Mouse (Mus musculus) intestine, embryonic 16.5 days (tissue): ENCODE results near the gene Tex2. TPM values are rescaled to one million over a fixed set of nuclear protein-coding genes. Genes with fewer than 3 reads are reported as not detected.
A peak's percentile ranks its signal among the peaks of the same experiment; 100 is the strongest.

Experiments used
- ATAC-seq: fragments of 200-750 bp; cut with Nextera tagmentation; 2 replicates; pipeline ENCODE4 v1.8.0; 2017; ENCODE audit warnings: moderate TSS enrichment, moderate library complexity
- H3K27ac ChIP-seq: fragments of 300-500 bp; sonication (generic); 2 replicates; pipeline ENCODE4 v1.5.1; 2014; ENCODE audit warnings: mild to moderate bottlenecking, low read length
- H3K27me3 ChIP-seq: fragments of 300-500 bp; sonication (generic); replicated peaks from 2 replicates; pipeline ENCODE4 v1.6.1; 2014; ENCODE audit warnings: low read length, control low read depth, mixed read lengths; ENCODE audit not compliant: control insufficient read depth, insufficient read depth
- H3K36me3 ChIP-seq: fragments of 300-500 bp; sonication (generic); 2 replicates; pipeline ENCODE4 v1.6.1; 2014; ENCODE audit warnings: low read length, control low read depth; ENCODE audit not compliant: control insufficient read depth, insufficient read depth
- H3K4me1 ChIP-seq: fragments of 300-500 bp; sonication (generic); 2 replicates; pipeline ENCODE4 v1.6.1; 2014; ENCODE audit warnings: low read length, control low read depth, mixed read lengths; ENCODE audit not compliant: control insufficient read depth, insufficient read depth
- H3K4me2 ChIP-seq: fragments of 300-500 bp; sonication (generic); 2 replicates; pipeline ENCODE4 v1.6.1; 2014; ENCODE audit warnings: low read depth, low read length, control low read depth
- H3K4me3 ChIP-seq: fragments of 300-500 bp; sonication (generic); 2 replicates; pipeline ENCODE4 v1.5.1; 2014; ENCODE audit warnings: mild to moderate bottlenecking, low read length
- H3K9ac ChIP-seq: fragments of 300-500 bp; sonication (generic); 2 replicates; pipeline ENCODE4 v1.6.1; 2014; ENCODE audit warnings: low read depth, low read length
- H3K9me3 ChIP-seq: fragments of 300-500 bp; sonication (generic); 2 replicates; pipeline ENCODE4 v1.6.1; 2016; ENCODE audit warnings: low read length, control low read depth; ENCODE audit not compliant: control insufficient read depth
- WGBS: fragments of 180-500 bp; shearing (Covaris S2); extraction: QIAGEN DNeasy Blood & Tissue Kit; methylation state at CpG from one replicate; pipeline ENCODE4 v1.1.7; 2014; 5-methylcytosine and 5-hydroxymethylcytosine counted together
- polyA plus RNA-seq: library from polyadenylated mRNA; unstranded; fragments of >200 nt; fragmentation: Nextera tagmentation; extraction: Ambion mirVana; gene quantifications from 2 replicates; pipeline ENCODE4 v1.2.1, GENCODE M21; 2015

The Tex2 gene
- polyA plus RNA-seq, 1 experiment from 2014 or later: 11.7 TPM

GRCm38 (mm10) chr11:106512006-106512390 is 101.2 kb downstream of the Tex2 start:
- Histone ChIP-seq H3K27me3 (no peaks in the 10 kb centered on the region), H3K4me3 (no peak overlapping the region), H3K4me1 (peaks cover 9% of the 10 kb centered on the region), H3K4me2 (no peak overlapping the region), H3K27ac (no peak overlapping the region), H3K36me3 (peaks cover 7% of the 10 kb centered on the region; the same call in 1 of the 2 replicates), H3K9ac (no peak overlapping the region), H3K9me3 (no peaks in the 10 kb centered on the region)
- no peak for ATAC-seq
- 92% methylated on average over 7 of the region's 7 CpGs for WGBS

GRCm38 (mm10) chr11:106511236-106512005 is 101.8 kb downstream of the Tex2 start:
- no peak overlapping the region for H3K4me3 ChIP-seq

GRCm38 (mm10) chr11:106507638-106508037 is 105.6 kb downstream of the Tex2 start:
- no peak for ATAC-seq
- Histone ChIP-seq H3K9ac (no peak overlapping the region), H3K27me3 (no peaks in the 10 kb centered on the region), H3K36me3 (peaks cover 7% of the 10 kb centered on the region; the same call in 1 of the 2 replicates), H3K4me2 (no peak overlapping the region), H3K4me3 (no peak overlapping the region), H3K4me1 (no peaks in the 10 kb centered on the region), H3K9me3 (no peaks in the 10 kb centered on the region), H3K27ac (no peak overlapping the region)
- WGBS: 89% methylated on average over 7 of the region's 7 CpGs

More at GRCm38 (mm10) chr11:106511236-106512005, 101.8 kb downstream of the Tex2 start:
- Histone ChIP-seq H3K9ac (no peak overlapping the region), H3K9me3 (no peaks in the 10 kb centered on the region), H3K36me3 (peaks cover 7% of the 10 kb centered on the region; the same call in 1 of the 2 replicates), H3K4me1 (peaks cover 9% of the 10 kb centered on the region), H3K27ac (no peak overlapping the region), H3K27me3 (no peaks in the 10 kb centered on the region), H3K4me2 (no peak overlapping the region)
- ATAC-seq: no peak
- WGBS: 84% methylated on average over 14 of the region's 14 CpGs

- Histone ChIP-seq H3K9ac (no peak overlapping the region), H3K4me2 (no peak overlapping the region), H3K36me3 (peaks cover 7% of the 10 kb centered on the region; the same call in 1 of the 2 replicates), H3K27ac (no peak overlapping the region), H3K4me3 (no peak overlapping the region), H3K9me3 (no peaks in the 10 kb centered on the region), H3K27me3 (no peaks in the 10 kb centered on the region), H3K4me1 (no peaks in the 10 kb centered on the region)
- no peak for ATAC-seq
- WGBS: 89% methylated on average over 6 of the region's 6 CpGs
Measured at GRCm38 (mm10) chr11:106506211-106506610, 107.0 kb downstream of the Tex2 start.

- Histone ChIP-seq H3K4me1 (no peaks in the 10 kb centered on the region), H3K27ac (no peak overlapping the region), H3K9ac (no peak overlapping the region), H3K4me2 (no peak overlapping the region), H3K4me3 (no peak overlapping the region), H3K36me3 (peaks cover 6% of the 10 kb centered on the region; the same call in 1 of the 2 replicates), H3K9me3 (no peaks in the 10 kb centered on the region), H3K27me3 (no peaks in the 10 kb centered on the region)
- ATAC-seq: no peak
Measured at GRCm38 (mm10) chr11:106504129-106504528, 109.1 kb downstream of the Tex2 start.

GRCm38 (mm10) chr11:106503425-106503717 is 109.9 kb downstream of the Tex2 start:
- H3K36me3 ChIP-seq: no peaks in the 10 kb centered on the region; the same call in 1 of the 2 replicates
- no peak for ATAC-seq
- no peak overlapping the region for H3K4me3 ChIP-seq
- WGBS: 69% methylated on average over 4 of the region's 4 CpGs
- H3K27ac ChIP-seq: no peak overlapping the region
- no peaks in the 10 kb centered on the region for H3K9me3 ChIP-seq
- no peak overlapping the region for H3K9ac ChIP-seq
- no peak overlapping the region for H3K4me2 ChIP-seq
- no peaks in the 10 kb centered on the region for H3K27me3 ChIP-seq
- no peaks in the 10 kb centered on the region for H3K4me1 ChIP-seq

- Histone ChIP-seq H3K36me3 (no peaks in the 10 kb centered on the region; the same call in 1 of the 2 replicates), H3K27ac (peak overlapping the region; percentile 27; the same call in 1 of the 2 replicates), H3K9me3 (no peaks in the 10 kb centered on the region), H3K4me2 (no peak overlapping the region), H3K27me3 (no peaks in the 10 kb centered on the region), H3K4me1 (no peaks in the 10 kb centered on the region), H3K4me3 (no peak overlapping the region), H3K9ac (no peak overlapping the region)
- WGBS: 58% methylated on average over 13 of the region's 13 CpGs
- no peak for ATAC-seq
Measured at GRCm38 (mm10) chr11:106502631-106503424, 110.4 kb downstream of the Tex2 start.

- Histone ChIP-seq H3K4me1 (no peaks in the 10 kb centered on the region), H3K4me2 (peak overlapping the region; percentile 51; the same call in 1 of the 2 replicates), H3K27ac (peak overlapping the region; percentile 98), H3K4me3 (no peak overlapping the region), H3K9me3 (no peaks in the 10 kb centered on the region), H3K9ac (0 out of 2 replicates have a peak overlapping the region, but pooled peaks have one; percentile 93), H3K36me3 (no peaks in the 10 kb centered on the region; the same call in 1 of the 2 replicates), H3K27me3 (no peaks in the 10 kb centered on the region)
- ATAC-seq: no peak
Measured at GRCm38 (mm10) chr11:106502159-106502505, 111.1 kb downstream of the Tex2 start.

GRCm38 (mm10) chr11:106501308-106502158 is 111.7 kb downstream of the Tex2 start:
- Histone ChIP-seq H3K27ac (peak overlapping the region; percentile 98), H3K27me3 (no peaks in the 10 kb centered on the region), H3K9ac (peak overlapping the region; percentile 93), H3K36me3 (no peaks in the 10 kb centered on the region; the same call in 1 of the 2 replicates), H3K4me2 (peak overlapping the region; percentile 51), H3K4me3 (peak overlapping the region; percentile 83), H3K9me3 (no peaks in the 10 kb centered on the region), H3K4me1 (no peaks in the 10 kb centered on the region)
- 4% methylated on average over 22 of the region's 22 CpGs for WGBS
- ATAC-seq: peak; percentile 67
